Mouse (Mus musculus) CH12.LX (cell line): Measurements from ENCODE around the gene 4921504E06Rik. TPM values are rescaled to one million over a fixed set of nuclear protein-coding genes. Genes with fewer than 3 reads are reported as not detected.

Source experiments
- DNase-seq: peaks from one replicate; pipeline ENCODE4 v3.0.0-alpha.2; 2013; ENCODE audit errors: extremely low read depth
- H3K27ac ChIP-seq: 2 replicates; pipeline ENCODE4 v1.5.1; 2012; ENCODE audit warnings: low read depth, mild to moderate bottlenecking, control low read depth, moderate library complexity; ENCODE audit not compliant: insufficient read depth
- H3K27me3 ChIP-seq: replicated peaks from 2 replicates; pipeline ENCODE3; 2012; ENCODE audit warnings: inconsistent platforms
- H3K36me3 ChIP-seq, 2 experiments: replicated peaks in 1 of 2; 2 replicates each; pipeline versions ENCODE3 to v1.6.1; 2012; ENCODE audit warnings: inconsistent platforms in 1 of 2, low read length in 1 of 2, mild to moderate bottlenecking in 1 of 2, mixed read lengths in 1 of 2, moderate library complexity in 1 of 2; ENCODE audit not compliant: control insufficient read depth in 1 of 2, insufficient read depth in 1 of 2
- H3K4me1 ChIP-seq, 2 experiments: 2 replicates each; pipeline ENCODE4 v1.6.1; 2012; ENCODE audit warnings: inconsistent platforms in 1 of 2, moderate library complexity in 1 of 2; ENCODE audit not compliant: insufficient read depth in 2 of 2, control insufficient read depth in 1 of 2
- H3K4me2 ChIP-seq: 2 replicates; pipeline ENCODE4 v1.6.1; 2012; ENCODE audit warnings: low read depth, mild to moderate bottlenecking, control low read depth; ENCODE audit not compliant: poor library complexity, insufficient read depth, severe bottlenecking
- H3K4me3 ChIP-seq, 3 experiments: fragments of 150-350 bp in 1 of 3; sonication (generic) in 1 of 3; replicated peaks in 1 of 3; 2 replicates each; pipeline versions ENCODE3 to v1.5.1; 2011 to 2012; ENCODE audit warnings: low read depth in 2 of 3, low read length in 2 of 3, mild to moderate bottlenecking in 2 of 3, moderate library complexity in 2 of 3, control low read depth in 1 of 3, improper control_type of control experiment in 1 of 3, inconsistent platforms in 1 of 3, mixed read lengths in 1 of 3; ENCODE audit not compliant: poor library complexity in 1 of 3
- H3K79me2 ChIP-seq: replicated peaks from 2 replicates; pipeline ENCODE4 v1.6.1; 2012; ENCODE audit warnings: mild to moderate bottlenecking, moderate library complexity; ENCODE audit not compliant: control insufficient read depth, poor library complexity, insufficient read depth, severe bottlenecking; ENCODE audit errors: extremely low read depth
- H3K9ac ChIP-seq: 2 replicates; pipeline ENCODE4 v1.6.1; 2012; ENCODE audit warnings: low read depth, mild to moderate bottlenecking, control low read depth, moderate library complexity; ENCODE audit not compliant: insufficient read depth
- H3K9me3 ChIP-seq: replicated peaks from 2 replicates; pipeline ENCODE3; 2012; ENCODE audit warnings: low read length, inconsistent platforms, mixed read lengths
- BHLHE40 ChIP-seq: IDR thresholded peaks from 2 replicates; pipeline ENCODE4 v1.6.1; 2011; ENCODE audit warnings: mild to moderate bottlenecking, low read depth, low read length, improper control_type of control experiment
- CHD1 ChIP-seq: IDR thresholded peaks from 2 replicates; pipeline ENCODE4 v1.6.1; 2012; ENCODE audit warnings: low read depth, low read length, improper control_type of control experiment, inconsistent platforms
- CHD2 ChIP-seq: IDR thresholded peaks from 2 replicates; pipeline ENCODE4 v1.6.1; 2011; ENCODE audit warnings: low read length, improper control_type of control experiment
- CTCF ChIP-seq, 2 experiments: IDR thresholded peaks in 1 of 2; conservative IDR thresholded peaks in 1 of 2; 2 replicates each; pipeline ENCODE4 v1.5.1; 2011 to 2012; ENCODE audit warnings: low read depth in 2 of 2, low read length in 2 of 2, improper control_type of control experiment in 1 of 2, inconsistent platforms in 1 of 2, mild to moderate bottlenecking in 1 of 2, moderate library complexity in 1 of 2
- E2F4 ChIP-seq: IDR thresholded peaks from 2 replicates; pipeline ENCODE4 v1.6.1; 2011; ENCODE audit warnings: low read depth, low read length, improper control_type of control experiment; ENCODE audit not compliant: insufficient replicate concordance
- ELF1 ChIP-seq: IDR thresholded peaks from 2 replicates; pipeline ENCODE4 v1.6.1; 2014; ENCODE audit warnings: low read depth, mild to moderate bottlenecking, inconsistent platforms, low read length, improper control_type of control experiment
- EP300 ChIP-seq: IDR thresholded peaks from 2 replicates; pipeline ENCODE4 v1.6.1; 2011; ENCODE audit warnings: low read length, improper control_type of control experiment
- ETS1 ChIP-seq: conservative IDR thresholded peaks from 2 replicates; pipeline ENCODE4 v1.6.1; 2012; ENCODE audit warnings: low read depth, mild to moderate bottlenecking, inconsistent platforms, low read length, improper control_type of control experiment, moderate library complexity
- IRF4 ChIP-seq: IDR thresholded peaks from 2 replicates; pipeline ENCODE4 v1.6.1; 2014; ENCODE audit warnings: low read depth, mild to moderate bottlenecking, inconsistent platforms, low read length, improper control_type of control experiment
- JUND ChIP-seq: conservative IDR thresholded peaks from 2 replicates; pipeline ENCODE4 v1.6.1; 2011; ENCODE audit warnings: low read depth, low read length, improper control_type of control experiment
- KAT2A ChIP-seq: IDR thresholded peaks from 2 replicates; pipeline ENCODE4 v1.6.1; 2012; ENCODE audit warnings: low read length, improper control_type of control experiment, inconsistent platforms; ENCODE audit not compliant: insufficient replicate concordance
- MAFK ChIP-seq: IDR thresholded peaks from 2 replicates; pipeline ENCODE4 v1.6.1; 2011; ENCODE audit warnings: low read length, improper control_type of control experiment; ENCODE audit not compliant: insufficient replicate concordance
- MAZ ChIP-seq: IDR thresholded peaks from 2 replicates; pipeline ENCODE4 v1.6.1; 2012; ENCODE audit warnings: low read depth, mild to moderate bottlenecking, inconsistent platforms, low read length, improper control_type of control experiment, moderate library complexity
- MXI1 ChIP-seq: IDR thresholded peaks from 2 replicates; pipeline ENCODE4 v1.6.1; 2011; ENCODE audit warnings: mild to moderate bottlenecking, low read depth, low read length, improper control_type of control experiment
- MYC ChIP-seq: IDR thresholded peaks from 2 replicates; pipeline ENCODE4 v1.6.1; 2011; ENCODE audit warnings: low read depth, mild to moderate bottlenecking, improper control_type of control experiment, low read length
- NELFE ChIP-seq: IDR thresholded peaks from 2 replicates; pipeline ENCODE4 v1.6.1; 2011; ENCODE audit warnings: low read depth, low read length, improper control_type of control experiment
- NRF1 ChIP-seq: IDR thresholded peaks from 2 replicates; pipeline ENCODE4 v1.6.1; 2014; ENCODE audit warnings: low read depth, mild to moderate bottlenecking, inconsistent platforms, low read length, improper control_type of control experiment, moderate library complexity
- PAX5 ChIP-seq: IDR thresholded peaks from 2 replicates; pipeline ENCODE4 v1.6.1; 2012; ENCODE audit warnings: low read length, inconsistent platforms, mixed read lengths
- POLR2A ChIP-seq: IDR thresholded peaks from 2 replicates; pipeline ENCODE4 v1.6.1; 2011; ENCODE audit warnings: low read depth, mild to moderate bottlenecking, improper control_type of control experiment, low read length
- POLR2AphosphoS2 ChIP-seq: IDR thresholded peaks from 2 replicates; pipeline ENCODE4 v1.6.1; 2011; ENCODE audit warnings: low read depth, low read length, improper control_type of control experiment
- RAD21 ChIP-seq: IDR thresholded peaks from 2 replicates; pipeline ENCODE4 v1.6.1; 2011; ENCODE audit warnings: low read depth, mild to moderate bottlenecking, low read length, improper control_type of control experiment, moderate library complexity
- RCOR1 ChIP-seq: conservative IDR thresholded peaks from 2 replicates; pipeline ENCODE4 v1.6.1; 2012; ENCODE audit warnings: low read depth, mild to moderate bottlenecking, inconsistent platforms, low read length, improper control_type of control experiment
- TBP ChIP-seq: conservative IDR thresholded peaks from 2 replicates; pipeline ENCODE4 v1.6.1; 2011; ENCODE audit warnings: low read depth, low read length, improper control_type of control experiment
- TCF12 ChIP-seq: IDR thresholded peaks from 2 replicates; pipeline ENCODE4 v1.6.1; 2014; ENCODE audit warnings: low read depth, mild to moderate bottlenecking, inconsistent platforms, low read length, improper control_type of control experiment
- UBTF ChIP-seq: IDR thresholded peaks from 2 replicates; pipeline ENCODE4 v1.6.1; 2012; ENCODE audit warnings: low read depth, mild to moderate bottlenecking, inconsistent platforms, low read length, improper control_type of control experiment, moderate library complexity
- USF1 ChIP-seq: IDR thresholded peaks from 2 replicates; pipeline ENCODE4 v1.6.1; 2014; ENCODE audit warnings: low read depth, mild to moderate bottlenecking, inconsistent platforms, low read length, improper control_type of control experiment
- ZMIZ1 ChIP-seq: IDR thresholded peaks from 2 replicates; pipeline ENCODE4 v1.6.1; 2012; ENCODE audit warnings: low read depth, mild to moderate bottlenecking, inconsistent platforms, low read length, improper control_type of control experiment
- ZNF384 ChIP-seq: IDR thresholded peaks from 2 replicates; pipeline ENCODE4 v1.6.1; 2012; ENCODE audit warnings: low read depth, low read length, improper control_type of control experiment, inconsistent platforms
- dilution Hi-C: fragments of 300-500 bp; cut with MboI; formaldehyde crosslinking; loops from 2 replicates; pipeline ENCODE4 v1.14.3; 2020; ENCODE audit warnings: low sequenced_read_pairs; ENCODE audit not compliant: extremely low pct_unique_long_range_greater_than_20kb, extremely low pct_ligation_motif_present
- in situ Hi-C: fragments of 300-500 bp; cut with MboI; formaldehyde crosslinking; loops from 3 replicates; pipeline ENCODE4 v1.14.3; 2019; ENCODE audit warnings: low sequenced_read_pairs, low pct_ligation_motif_present, low pct_unique_long_range_greater_than_20kb, mixed read lengths
- polyA plus RNA-seq: library from polyadenylated mRNA; unstranded; fragments of >175 nt; gene quantifications from 2 replicates; pipeline ENCODE4 v1.2.1, GENCODE M21; 2012; ENCODE audit warnings: low read depth; ENCODE audit not compliant: insufficient read length
- total RNA-seq, 2 experiments: library from RNA; depleted of rRNA; stranded (reverse); fragments of 300-350 nt in 1 of 2; fragments of >200 nt in 1 of 2; gene quantifications; 2 replicates each; pipeline ENCODE4 v1.2.3; 2012 to 2014

4921504E06Rik gene
- total and polyA plus RNA-seq, 3 experiments, result not detected

DNA sequence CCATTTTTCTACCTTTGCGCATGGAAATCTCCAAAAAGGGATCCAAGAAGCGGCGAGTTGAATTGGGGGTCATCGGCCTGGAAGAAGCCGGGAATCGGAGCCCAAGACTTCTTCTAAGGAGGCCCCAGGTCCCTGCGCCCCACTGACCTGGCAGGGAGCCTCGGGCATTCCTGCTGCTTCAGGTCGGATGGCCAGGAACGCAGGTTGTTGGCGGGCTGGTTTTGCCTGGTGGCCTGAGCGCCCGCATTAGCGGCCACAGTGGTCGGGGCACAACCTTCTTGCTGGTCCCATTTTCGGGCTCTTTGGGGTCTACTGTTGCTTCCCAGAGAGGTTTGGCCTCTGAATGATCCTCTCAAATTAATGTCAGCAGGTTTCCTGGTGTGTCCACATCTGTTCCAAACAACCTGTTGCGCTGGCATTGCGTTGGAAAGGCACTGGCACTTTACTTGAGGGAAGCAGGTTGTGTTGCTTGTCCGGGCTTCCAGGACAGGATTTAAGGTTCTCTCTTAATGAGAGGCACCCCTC is 101.1 kb downstream of the 4921504E06Rik start:
- Histone ChIP-seq H3K4me1 (no peaks in the 10 kb centered on the region), H3K9ac (no peak overlapping the region), H3K4me3 (no peak overlapping the region), H3K9me3 (no peaks in the 10 kb centered on the region), H3K36me3 (no peaks in the 10 kb centered on the region), H3K27me3 (no peaks in the 10 kb centered on the region), H3K79me2 (no peaks in the 10 kb centered on the region), H3K27ac (no peak overlapping the region), H3K4me2 (no peak overlapping the region)
- no peak for TF ChIP-seq MXI1
- no peak for TF ChIP-seq ELF1
- TF ChIP-seq POLR2AphosphoS2, result no peak
- no peak for TF ChIP-seq UBTF
- TF ChIP-seq TBP, result no peak
- no peak for TF ChIP-seq EP300
- no peak for TF ChIP-seq BHLHE40
- TF ChIP-seq NRF1, result no peak
- no peak for TF ChIP-seq TCF12
- no peak for TF ChIP-seq NELFE
- TF ChIP-seq IRF4, result no peak
- no peak for TF ChIP-seq MYC
- no peak for TF ChIP-seq MAZ
- no peak for TF ChIP-seq ZNF384
- TF ChIP-seq PAX5, result no peak
- no peak for TF ChIP-seq POLR2A
- dilution Hi-C loops (no loop called here), in situ Hi-C loops (no loop called here)
- DNase-seq, result no peak

- Histone ChIP-seq H3K4me2 (no peak overlapping the region), H3K27ac (no peak overlapping the region), H3K9ac (no peak overlapping the region), H3K79me2 (no peaks in the 10 kb centered on the region), H3K36me3 (no peaks in the 10 kb centered on the region), H3K27me3 (no peaks in the 10 kb centered on the region), H3K4me3 (no peak overlapping the region), H3K9me3 (peaks cover 13% of the 10 kb centered on the region), H3K4me1 (no peaks in the 10 kb centered on the region)
- in situ Hi-C loops, result no loop called here
- TF ChIP-seq MYC, result no peak
- TF ChIP-seq ZMIZ1, result no peak
- TF ChIP-seq MAFK, result no peak
- no peak for TF ChIP-seq E2F4
- TF ChIP-seq RAD21, result no peak
- no peak for TF ChIP-seq EP300
- TF ChIP-seq KAT2A, result no peak
- no peak for TF ChIP-seq RCOR1
- no peak for TF ChIP-seq BHLHE40
- TF ChIP-seq POLR2A, result no peak
- no peak for TF ChIP-seq USF1
- TF ChIP-seq IRF4, result no peak
- TF ChIP-seq CHD1, result no peak
- TF ChIP-seq TCF12, result no peak
- TF ChIP-seq MAZ, result no peak
- no peak for TF ChIP-seq ETS1
- TF ChIP-seq CHD2, result no peak
- no peak for TF ChIP-seq TBP
- no peak for TF ChIP-seq CTCF (conservative IDR thresholded peaks at IDR 0.05 in 1 of 2, IDR thresholded peaks at IDR 0.05 in 1 of 2; ENCODE audit: low read depth in 2 of 2, low read length in 2 of 2)
- TF ChIP-seq JUND, result no peak
- DNase-seq, result no peak
- dilution Hi-C loops, result no loop called here
Observed at GRCm38 (mm10) chr2:19449308-19449707, 104.4 kb downstream of the 4921504E06Rik start.
